Mouse (Mus musculus): Measurements from ENCODE around the gene Olfr1385. TPM values are rescaled to one million over a fixed set of nuclear protein-coding genes. Genes with fewer than 3 reads are reported as not detected.
"Not testable (repeated sequence)": the region's sequence is repeated elsewhere in the genome, so short reads cannot be mapped to it uniquely, and the experiment has no call there.

Gene Olfr1385
- polyA plus RNA-seq (2012; ENCODE audit: insufficient read depth, insufficient read length, missing spikeins), result not detected in 2 replicates

DNA sequence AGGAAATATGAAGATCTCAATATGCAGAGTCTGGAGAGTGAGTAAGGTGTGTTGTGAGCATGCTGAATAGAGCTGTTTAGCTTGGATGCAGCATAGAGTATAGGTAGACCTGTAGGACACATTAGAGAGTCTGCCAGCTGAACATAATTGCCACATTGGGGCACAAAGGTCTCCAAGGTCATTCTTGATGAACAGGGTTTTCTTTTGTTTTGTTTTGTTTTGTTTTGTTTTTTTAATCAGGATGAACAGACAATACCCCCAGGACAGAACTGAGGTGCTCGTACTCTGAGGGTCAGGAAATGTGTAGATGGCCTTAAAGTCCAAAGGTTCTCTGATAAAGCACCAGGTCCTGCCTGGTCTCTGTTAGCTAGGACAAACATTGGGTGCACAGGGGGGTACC, at the start of gene Olfr1385:
Olfr1385 (plus strand) TSS at position 301 of the 400 bp plus-strand sequence.
- not testable (repeated sequence) for H3K4me1 ChIP-seq (ENCODE audit: control insufficient read depth, insufficient read depth, low read length); H3K4me3 ChIP-seq (ENCODE audit: insufficient read depth, low read length); H3K27ac ChIP-seq (ENCODE audit: insufficient read depth, low read depth, low read length)

DNA sequence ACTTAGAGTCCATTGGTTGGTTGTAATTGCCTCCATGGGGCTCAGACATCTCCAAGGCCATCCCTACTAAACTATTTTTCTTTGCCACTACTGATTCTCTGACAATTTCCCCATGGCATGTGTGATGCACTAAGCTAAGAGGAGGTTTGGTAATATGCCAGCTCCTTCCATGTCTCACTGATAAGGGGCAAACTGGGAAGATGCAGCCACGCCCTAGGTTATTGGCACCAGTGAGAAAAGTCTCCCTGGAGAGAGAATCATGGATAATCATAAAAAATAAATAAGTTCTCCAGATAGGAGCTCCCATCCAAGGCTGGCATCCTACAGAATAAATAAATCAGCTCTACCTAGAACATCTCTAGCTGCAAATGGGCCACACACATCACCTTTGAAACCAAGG, 33.8 kb upstream of the Olfr1385 start, which contains the start of gene Olfr1387:
Olfr1387 (plus strand) TSS at position 301 of the 400 bp plus-strand sequence.
- Histone ChIP-seq H3K4me1 (ENCODE audit: control insufficient read depth, insufficient read depth, low read length) (no peaks in the 10 kb centered on the region), H3K27ac (ENCODE audit: insufficient read depth, low read depth, low read length) (no peak within 1 kb of the TSS), H3K4me3 (ENCODE audit: insufficient read depth, low read length) (no peak within 1 kb of the TSS)
- TF ChIP-seq CTCF (IDR thresholded peaks at IDR 0.05; ENCODE audit: low read depth, low read length), result no peak
- TF ChIP-seq POLR2A (IDR thresholded peaks at IDR 0.05; ENCODE audit: borderline replicate concordance, low read depth, low read length), result no peak

DNA sequence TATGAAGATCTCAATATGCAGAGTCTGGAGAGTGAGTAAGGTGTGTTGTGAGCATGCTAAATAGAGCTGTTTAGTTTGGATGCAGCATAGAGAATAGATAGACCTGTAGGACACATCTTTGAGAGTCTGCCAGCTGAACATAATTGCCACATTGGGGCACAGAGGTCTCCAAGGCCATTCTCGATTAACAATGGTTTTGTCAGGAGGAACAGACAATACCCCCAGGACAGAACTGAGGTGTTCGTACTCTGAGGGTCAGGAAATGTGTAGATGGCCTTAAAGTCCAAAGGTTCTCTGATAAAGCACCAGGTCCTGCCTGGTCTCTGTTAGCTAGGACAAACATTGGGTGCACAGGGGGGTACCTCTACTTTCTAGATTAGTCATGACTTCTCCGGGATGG, 24.1 kb upstream of the Olfr1385 start, which contains the start of gene Olfr1386:
Olfr1386 (plus strand) TSS at position 301 of the 400 bp plus-strand sequence.
- H3K4me3 ChIP-seq (ENCODE audit: insufficient read depth, low read length); H3K4me1 ChIP-seq (ENCODE audit: control insufficient read depth, insufficient read depth, low read length); H3K27ac ChIP-seq (ENCODE audit: insufficient read depth, low read depth, low read length): not testable (repeated sequence)

DNA sequence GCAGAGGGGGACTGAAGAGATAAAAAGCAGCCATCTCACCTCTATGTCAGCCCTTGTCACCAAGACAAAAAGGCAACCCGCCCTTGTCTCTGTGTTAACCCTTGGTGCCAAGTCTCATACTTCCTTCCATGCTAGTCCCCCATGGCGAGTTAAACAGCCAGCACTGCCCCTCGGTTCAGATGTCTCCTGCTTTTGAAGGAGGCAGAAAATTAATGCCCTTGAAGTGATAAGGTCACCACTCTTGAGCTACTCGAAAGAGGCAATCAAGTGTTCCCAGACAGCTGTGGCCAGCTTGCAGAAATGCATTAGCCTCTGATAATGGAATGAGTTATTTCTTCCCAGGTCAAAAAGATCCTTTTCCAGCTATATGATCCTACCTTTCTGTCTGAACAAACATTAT, 2.9 kb upstream of the Olfr1385 start:
- no peak for TF ChIP-seq CTCF (IDR thresholded peaks at IDR 0.05; ENCODE audit: low read depth, low read length)
- no peaks in the 10 kb centered on the region for H3K4me1 ChIP-seq (ENCODE audit: control insufficient read depth, insufficient read depth, low read length)
- H3K4me3 ChIP-seq (ENCODE audit: insufficient read depth, low read length), result no peak overlapping the region
- H3K27ac ChIP-seq (ENCODE audit: insufficient read depth, low read depth, low read length), result no peak overlapping the region

DNA sequence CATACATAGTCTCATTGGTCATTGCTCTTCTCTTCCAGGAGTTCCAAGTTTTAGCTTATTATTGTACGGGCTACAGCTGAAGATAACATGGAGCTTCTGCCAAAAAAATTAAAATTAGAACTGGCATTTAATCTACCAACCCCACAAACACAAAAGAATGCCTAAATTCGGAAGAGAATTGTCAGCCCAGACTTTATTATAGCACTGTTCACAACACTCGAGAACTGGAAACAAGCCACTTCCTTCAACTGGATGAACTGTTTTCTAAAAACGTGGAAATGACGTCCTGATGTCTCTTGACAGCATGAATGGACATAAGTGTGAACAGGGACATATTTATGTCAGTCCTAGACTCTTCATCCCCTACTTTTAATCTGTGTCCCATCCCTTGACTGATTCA, 29.2 kb downstream of the Olfr1385 start:
- TF ChIP-seq POLR2A (IDR thresholded peaks at IDR 0.05; ENCODE audit: borderline replicate concordance, low read depth, low read length), result no peak
- no peak for TF ChIP-seq CTCF (IDR thresholded peaks at IDR 0.05; ENCODE audit: low read depth, low read length)
- Histone ChIP-seq H3K27ac (ENCODE audit: insufficient read depth, low read depth, low read length) (no peak overlapping the region), H3K4me1 (ENCODE audit: control insufficient read depth, insufficient read depth, low read length) (no peaks in the 10 kb centered on the region)

DNA sequence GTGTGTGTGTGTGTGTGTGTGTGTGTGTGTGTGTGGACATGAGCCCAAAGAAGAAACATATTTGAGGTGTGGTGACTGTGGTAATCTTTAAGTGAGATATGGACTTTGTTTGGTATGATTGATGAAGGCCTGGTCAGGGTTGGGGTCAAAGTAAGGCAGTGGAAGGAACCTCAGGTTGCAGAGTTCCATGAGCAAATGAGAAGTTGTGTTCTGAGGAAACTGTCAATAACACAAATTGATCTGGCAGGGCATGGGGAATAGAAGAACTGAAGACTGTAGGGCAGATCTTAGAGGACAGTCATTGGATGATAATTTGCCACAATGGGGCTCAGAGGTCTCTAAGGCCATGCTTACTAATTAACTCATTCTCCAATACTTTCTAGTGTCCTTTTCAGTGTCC, 30.5 kb downstream of the Olfr1385 start, which contains the start of gene Olfr1383:
Olfr1383 (plus strand) TSS at position 301 of the 400 bp plus-strand sequence.
- H3K27ac ChIP-seq (ENCODE audit: insufficient read depth, low read depth, low read length), result no peak within 1 kb of the TSS
- no peaks in the 10 kb centered on the region for H3K4me1 ChIP-seq (ENCODE audit: control insufficient read depth, insufficient read depth, low read length)
- H3K4me3 ChIP-seq (ENCODE audit: insufficient read depth, low read length), result no peak within 1 kb of the TSS
- TF ChIP-seq POLR2A (IDR thresholded peaks at IDR 0.05; ENCODE audit: borderline replicate concordance, low read depth, low read length) (no peak), CTCF (IDR thresholded peaks at IDR 0.05; ENCODE audit: low read depth, low read length) (no peak)

More for the DNA sequence above, 29.2 kb downstream of the Olfr1385 start:
- H3K4me3 ChIP-seq (ENCODE audit: insufficient read depth, low read length), result no peak overlapping the region

DNA sequence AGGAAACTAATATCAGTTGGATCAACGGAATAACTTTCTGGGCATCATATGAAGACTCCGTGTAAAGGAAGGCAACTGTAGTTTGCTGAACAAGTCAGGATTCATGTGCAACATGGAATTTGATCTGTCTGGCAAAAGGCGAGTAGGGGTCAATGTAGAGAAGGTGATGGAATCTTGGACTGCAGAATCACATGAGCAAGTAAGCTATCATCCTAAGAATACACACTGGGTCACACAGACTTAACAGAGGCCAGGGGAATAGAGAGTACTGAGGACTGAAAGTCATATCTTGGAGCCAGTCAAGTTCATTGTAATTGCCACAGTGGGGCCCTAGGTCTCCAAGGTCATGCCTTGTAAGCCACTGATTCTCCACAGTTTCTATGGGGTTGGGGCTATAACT, 39.1 kb downstream of the Olfr1385 start, which contains the start of gene Olfr1382:
Olfr1382 (plus strand) TSS at position 301 of the 400 bp plus-strand sequence.
- H3K27ac ChIP-seq (ENCODE audit: insufficient read depth, low read depth, low read length), result no peak within 1 kb of the TSS
- H3K4me1 ChIP-seq (ENCODE audit: control insufficient read depth, insufficient read depth, low read length), result no peaks in the 10 kb centered on the region
- H3K4me3 ChIP-seq (ENCODE audit: insufficient read depth, low read length), result no peak within 1 kb of the TSS
- TF ChIP-seq CTCF (IDR thresholded peaks at IDR 0.05; ENCODE audit: low read depth, low read length) (no peak), POLR2A (IDR thresholded peaks at IDR 0.05; ENCODE audit: borderline replicate concordance, low read depth, low read length) (no peak)

DNA sequence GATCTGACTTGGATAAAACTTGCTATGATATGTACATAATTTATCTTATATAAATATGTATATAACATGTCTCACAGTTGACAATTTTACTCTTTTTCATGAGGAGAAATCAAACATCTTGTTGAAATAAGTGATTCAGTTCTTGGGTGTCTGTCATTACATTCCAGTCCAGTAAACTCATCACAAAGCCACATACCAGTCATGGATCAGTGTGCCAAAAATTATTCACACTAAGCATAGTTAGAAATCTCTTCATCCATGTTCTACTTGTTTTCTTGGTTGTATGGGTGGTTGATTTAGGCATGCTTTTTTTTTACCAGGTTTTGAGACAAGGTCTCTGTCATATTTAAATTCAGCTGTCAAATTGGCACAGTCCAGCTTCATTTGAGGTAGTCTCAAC, 43.9 kb downstream of the Olfr1385 start:
- H3K27ac ChIP-seq (ENCODE audit: insufficient read depth, low read depth, low read length), result no peak overlapping the region

DNA sequence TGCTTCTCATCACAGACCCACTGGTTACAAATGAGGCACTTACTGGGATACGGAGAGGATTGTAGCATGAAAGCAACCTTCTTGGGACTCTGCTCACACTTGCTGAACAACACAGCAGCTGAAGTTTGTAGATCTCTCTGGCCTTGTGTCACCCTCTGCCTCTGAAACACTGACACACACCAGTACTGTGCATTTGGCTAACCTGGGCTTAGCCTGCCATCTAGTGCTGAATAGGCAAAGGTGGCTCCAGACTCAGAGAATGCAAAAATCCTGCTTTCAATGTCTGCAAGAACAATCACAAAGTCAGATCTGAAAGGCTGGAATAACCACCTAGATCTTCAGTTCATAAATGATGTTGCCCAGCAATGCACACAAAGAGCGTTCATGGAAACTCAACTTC, 47.8 kb downstream of the Olfr1385 start:
- not testable (repeated sequence) for H3K4me3 ChIP-seq (ENCODE audit: insufficient read depth, low read length)

More for the DNA sequence above, 43.9 kb downstream of the Olfr1385 start:
- no peak for TF ChIP-seq CTCF (IDR thresholded peaks at IDR 0.05; ENCODE audit: low read depth, low read length)
- no peak for TF ChIP-seq POLR2A (IDR thresholded peaks at IDR 0.05; ENCODE audit: borderline replicate concordance, low read depth, low read length)
- no peak overlapping the region for H3K4me3 ChIP-seq (ENCODE audit: insufficient read depth, low read length)
- H3K4me1 ChIP-seq (ENCODE audit: control insufficient read depth, insufficient read depth, low read length), result no peaks in the 10 kb centered on the region

DNA sequence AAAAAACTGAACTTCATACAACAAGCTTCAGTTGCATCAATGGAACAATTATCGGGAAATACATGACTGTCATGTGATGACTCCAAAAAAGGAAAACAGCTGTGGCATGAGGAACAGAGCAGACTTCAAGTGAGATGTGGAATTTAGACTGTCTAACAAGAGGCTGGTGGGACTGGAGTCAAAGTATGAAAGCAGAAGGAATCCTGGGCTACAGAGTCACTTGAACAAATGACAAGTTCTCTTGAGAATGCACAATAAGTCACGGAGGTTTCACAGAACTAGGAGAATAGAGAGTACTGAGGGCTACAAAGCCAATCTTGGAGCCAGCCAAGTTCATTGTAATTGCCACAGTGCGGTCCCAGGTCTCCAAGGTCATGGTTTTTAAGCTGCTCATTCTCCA, 54.3 kb downstream of the Olfr1385 start, which contains the start of gene Olfr1381:
Olfr1381 (plus strand) TSS at position 301 of the 400 bp plus-strand sequence.
- H3K4me3 ChIP-seq (ENCODE audit: insufficient read depth, low read length); H3K4me1 ChIP-seq (ENCODE audit: control insufficient read depth, insufficient read depth, low read length); H3K27ac ChIP-seq (ENCODE audit: insufficient read depth, low read depth, low read length): not testable (repeated sequence)

More for the DNA sequence above, 47.8 kb downstream of the Olfr1385 start:
- H3K4me1 ChIP-seq (ENCODE audit: control insufficient read depth, insufficient read depth, low read length); H3K27ac ChIP-seq (ENCODE audit: insufficient read depth, low read depth, low read length): not testable (repeated sequence)

Other genes with a start within 250 kb of the Olfr1385 start
- gene Mgat1, start 244.9 kb upstream of the Olfr1385 start, polyA plus RNA-seq (2012; ENCODE audit: insufficient read depth, insufficient read length, missing spikeins), result 76.3 and 89.8 TPM in 2 replicates
- gene Olfr1393, start 210.8 kb upstream of the Olfr1385 start, polyA plus RNA-seq (2012; ENCODE audit: insufficient read depth, insufficient read length, missing spikeins), result not detected in 2 replicates
- gene Olfr1392, start 203.8 kb upstream of the Olfr1385 start, polyA plus RNA-seq (2012; ENCODE audit: insufficient read depth, insufficient read length, missing spikeins), result not detected in 2 replicates
- not detected in 2 replicates for gene Olfr10, start 184.3 kb upstream of the Olfr1385 start, polyA plus RNA-seq (2012; ENCODE audit: insufficient read depth, insufficient read length, missing spikeins)
- not detected in 2 replicates for gene Olfr1391, start 166.3 kb upstream of the Olfr1385 start, polyA plus RNA-seq (2012; ENCODE audit: insufficient read depth, insufficient read length, missing spikeins)
- gene Olfr1390, start 153.9 kb upstream of the Olfr1385 start, polyA plus RNA-seq (2012; ENCODE audit: insufficient read depth, insufficient read length, missing spikeins), result not detected in 2 replicates
- gene Olfr1389, start 66.0 kb upstream of the Olfr1385 start, polyA plus RNA-seq (2012; ENCODE audit: insufficient read depth, insufficient read length, missing spikeins), result not detected in 2 replicates
- gene Olfr1388, start 52.4 kb upstream of the Olfr1385 start, polyA plus RNA-seq (2012; ENCODE audit: insufficient read depth, insufficient read length, missing spikeins), result 0.24 and 0.35 TPM in 2 replicates
- not detected in 2 replicates for gene Olfr1387, start 33.7 kb upstream of the Olfr1385 start, polyA plus RNA-seq (2012; ENCODE audit: insufficient read depth, insufficient read length, missing spikeins)
- gene Olfr1386, start 24.0 kb upstream of the Olfr1385 start, polyA plus RNA-seq (2012; ENCODE audit: insufficient read depth, insufficient read length, missing spikeins), result not detected in 2 replicates
- not detected in 2 replicates for gene Olfr1384, start 17.7 kb downstream of the Olfr1385 start, polyA plus RNA-seq (2012; ENCODE audit: insufficient read depth, insufficient read length, missing spikeins)
- gene Olfr1383, start 30.6 kb downstream of the Olfr1385 start, polyA plus RNA-seq (2012; ENCODE audit: insufficient read depth, insufficient read length, missing spikeins), result not detected in 2 replicates
- not detected in 2 replicates for gene Olfr1382, start 39.2 kb downstream of the Olfr1385 start, polyA plus RNA-seq (2012; ENCODE audit: insufficient read depth, insufficient read length, missing spikeins)
- gene Olfr1381, start 54.4 kb downstream of the Olfr1385 start, polyA plus RNA-seq (2012; ENCODE audit: insufficient read depth, insufficient read length, missing spikeins), result not detected in 2 replicates
- gene Olfr1380, start 67.8 kb downstream of the Olfr1385 start, polyA plus RNA-seq (2012; ENCODE audit: insufficient read depth, insufficient read length, missing spikeins), result not detected in 2 replicates
- not detected in 2 replicates for gene Flt4, start 120.2 kb downstream of the Olfr1385 start, polyA plus RNA-seq (2012; ENCODE audit: insufficient read depth, insufficient read length, missing spikeins)
- gene Scgb3a1, start 174.5 kb downstream of the Olfr1385 start, polyA plus RNA-seq (2012; ENCODE audit: insufficient read depth, insufficient read length, missing spikeins), result not detected in 2 replicates
- gene Cnot6, start 223.7 kb downstream of the Olfr1385 start, polyA plus RNA-seq (2012; ENCODE audit: insufficient read depth, insufficient read length, missing spikeins), result 33.5 and 37.6 TPM in 2 replicates

All from bone marrow macrophage, adult 2 months (primary cell).